Mouse (Mus musculus) adrenal gland, postnatal 4 days (tissue): ENCODE measurements around the gene Nrd1. TPM values are rescaled to one million over a fixed set of nuclear protein-coding genes. Genes with fewer than 3 reads are reported as not detected.

Experiments
- DNase-seq, 2 experiments: peaks; one replicate each; pipeline ENCODE4 v3.0.0; 2021 to 2022; ENCODE audit warnings: low spot score in 2 of 2, mixed read lengths in 2 of 2
- total RNA-seq, 2 experiments: library from RNA; stranded (reverse); gene quantifications; 2 replicates each; pipeline ENCODE4 v1.2.3; 2021

Nrd1 gene
- total RNA-seq, 2 experiments from 2014 or later, result 112 to 117 TPM

DNA sequence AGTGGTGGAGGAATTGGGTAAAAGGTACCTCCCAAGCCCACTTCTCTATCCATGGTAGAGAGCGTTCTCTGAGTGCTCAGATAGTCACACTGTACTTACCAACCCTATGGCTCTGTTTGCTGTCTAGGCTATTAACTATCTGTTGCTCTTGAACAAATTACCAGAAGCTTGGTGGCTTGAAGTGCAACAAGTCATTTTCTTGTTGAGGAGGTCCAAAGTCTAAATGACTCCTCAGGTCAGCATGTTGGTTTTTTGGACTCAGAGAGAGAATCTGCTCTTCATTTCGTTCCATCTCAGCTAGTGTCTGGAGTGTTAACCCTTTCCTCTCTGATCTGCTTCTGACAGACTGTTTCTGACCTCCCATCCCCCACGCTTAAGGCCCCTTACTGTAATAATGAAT, 24.6 kb downstream of the Nrd1 start:
- no peak for DNase-seq

DNA sequence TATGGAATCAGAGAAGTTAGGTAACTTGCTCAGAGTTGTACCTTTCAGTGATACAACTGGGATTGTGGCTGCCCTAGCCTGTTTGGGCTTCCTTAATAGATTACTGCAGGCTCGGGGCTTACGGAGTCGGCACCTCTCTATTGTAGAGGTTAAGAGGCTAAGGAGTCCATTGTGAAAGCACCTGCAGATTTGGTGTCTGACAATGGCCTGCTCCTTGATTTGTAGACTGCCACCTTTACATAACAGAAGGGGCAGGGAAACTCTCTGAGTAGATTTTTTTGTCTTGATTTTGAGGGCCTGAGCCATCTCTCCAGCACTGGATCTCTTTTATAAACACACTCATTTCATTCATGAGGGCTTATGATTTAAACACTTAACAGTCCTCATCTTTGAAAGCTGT, 26.1 kb downstream of the Nrd1 start:
- no peak for DNase-seq

DNA sequence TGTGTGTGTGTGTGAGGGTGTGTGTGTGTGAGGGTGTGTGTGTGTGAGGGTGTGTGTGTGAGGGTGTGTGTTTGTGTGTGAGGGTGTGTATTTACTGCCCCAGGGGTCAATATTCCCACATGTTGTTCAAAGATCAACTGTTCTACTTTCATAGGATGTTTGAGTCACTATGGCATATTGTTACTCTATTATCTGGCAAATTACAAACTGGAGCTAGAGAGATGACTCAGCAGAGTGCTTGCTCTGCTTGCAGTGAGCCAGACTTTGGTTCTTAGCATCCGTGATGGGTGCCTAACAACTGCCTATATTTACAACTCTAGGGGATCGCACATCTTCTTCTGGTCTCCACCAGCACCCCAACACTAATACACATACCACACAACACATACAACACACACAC, 29.4 kb downstream of the Nrd1 start:
- DNase-seq, result no peak

DNA sequence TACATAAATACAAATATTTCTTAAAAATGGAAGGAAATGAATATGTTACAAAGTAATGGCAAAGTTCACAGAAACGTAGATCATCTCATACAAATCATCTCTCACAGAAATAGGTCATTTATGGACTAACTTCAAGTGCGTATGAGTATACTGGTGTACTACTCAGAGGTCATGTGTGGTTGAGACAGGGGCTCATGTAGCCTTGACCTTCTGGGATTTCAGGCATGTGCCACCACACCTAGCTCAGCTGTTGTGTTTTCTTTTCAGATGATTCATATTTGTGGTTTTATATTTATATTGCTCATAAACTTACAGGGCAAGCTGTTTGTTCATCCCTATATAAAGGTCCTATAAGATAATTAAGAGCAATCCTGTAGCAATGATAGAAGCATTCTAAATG, 29.8 kb downstream of the Nrd1 start:
- no peak for DNase-seq

DNA sequence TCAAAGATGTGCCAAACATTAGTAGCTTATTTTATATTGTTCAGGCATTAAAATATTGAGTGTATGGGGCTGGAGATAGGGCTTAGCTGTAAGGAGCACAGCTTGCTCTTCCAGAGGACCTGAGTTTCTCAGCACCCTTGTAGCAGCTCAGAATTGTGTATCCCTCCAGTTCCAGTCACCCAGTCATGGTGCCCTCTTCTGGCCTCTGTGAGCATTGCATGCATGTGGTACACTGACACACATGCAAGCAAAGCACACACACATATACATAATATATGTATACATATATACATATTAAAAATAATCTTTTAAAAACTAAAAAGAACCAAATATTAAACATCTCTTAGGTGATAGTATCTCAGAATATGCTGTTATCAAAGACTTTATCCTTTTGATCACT, 35.9 kb downstream of the Nrd1 start:
- DNase-seq, result peak in 1 of 2 experiments; percentile 43

DNA sequence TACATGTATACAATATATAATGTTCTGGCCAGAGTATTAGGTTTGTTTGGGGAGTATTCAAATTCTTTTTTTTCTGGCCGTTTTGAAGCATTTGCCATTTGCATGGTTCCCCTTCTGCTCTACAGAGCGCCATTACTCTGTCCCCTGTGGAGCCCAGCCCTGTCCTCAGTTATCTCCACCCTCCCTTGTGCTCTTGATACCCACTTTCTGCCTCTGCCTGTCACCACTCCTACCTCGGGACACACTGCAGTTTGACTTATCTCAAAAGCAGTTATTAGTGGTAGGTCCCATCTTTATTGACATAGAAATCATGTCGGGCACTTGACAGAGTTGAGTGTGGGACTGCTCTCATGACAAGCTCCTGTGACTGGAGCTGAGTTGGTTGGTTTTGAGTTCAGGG, 42.3 kb downstream of the Nrd1 start:
- no peak for DNase-seq

DNA sequence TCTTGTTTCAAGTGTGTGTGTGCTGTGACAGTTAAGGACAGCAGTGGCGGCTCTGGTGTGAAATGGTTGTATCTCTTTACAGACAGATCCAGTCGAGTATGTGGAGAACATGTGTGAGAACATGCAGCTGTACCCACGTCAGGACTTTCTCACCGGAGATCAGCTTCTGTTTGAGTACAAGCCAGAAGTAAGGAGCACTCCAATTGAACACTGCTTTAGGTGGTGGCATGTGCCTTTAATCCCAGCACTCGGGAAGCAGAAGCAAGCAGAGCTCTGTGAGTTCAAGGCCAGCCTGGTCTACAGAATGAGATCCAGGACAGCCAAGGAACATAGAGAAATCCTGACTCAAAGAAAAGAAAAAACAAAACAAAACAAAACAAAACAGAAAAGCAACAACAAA, 42.8 kb downstream of the Nrd1 start:
- DNase-seq, result no peak

DNA sequence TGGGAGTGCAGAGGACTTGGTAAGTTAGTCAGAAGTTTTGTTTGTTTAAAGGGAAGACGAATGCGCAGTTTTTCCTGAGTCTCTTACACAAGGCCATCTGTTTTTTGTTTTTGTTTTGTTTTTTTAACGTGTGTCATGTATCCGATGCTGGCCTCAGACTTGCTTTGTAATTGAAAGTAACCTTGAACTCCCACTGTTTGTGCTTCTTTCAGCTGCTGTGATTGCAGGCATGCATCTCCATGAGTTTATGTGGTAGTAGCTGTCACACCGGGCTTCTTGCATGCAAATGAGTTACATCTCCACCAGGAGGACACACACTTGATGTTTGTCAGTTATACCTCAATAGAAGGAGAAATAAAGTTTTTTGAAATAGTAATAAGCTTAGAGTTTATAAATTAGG, 43.3 kb downstream of the Nrd1 start:
- DNase-seq, result no peak

DNA sequence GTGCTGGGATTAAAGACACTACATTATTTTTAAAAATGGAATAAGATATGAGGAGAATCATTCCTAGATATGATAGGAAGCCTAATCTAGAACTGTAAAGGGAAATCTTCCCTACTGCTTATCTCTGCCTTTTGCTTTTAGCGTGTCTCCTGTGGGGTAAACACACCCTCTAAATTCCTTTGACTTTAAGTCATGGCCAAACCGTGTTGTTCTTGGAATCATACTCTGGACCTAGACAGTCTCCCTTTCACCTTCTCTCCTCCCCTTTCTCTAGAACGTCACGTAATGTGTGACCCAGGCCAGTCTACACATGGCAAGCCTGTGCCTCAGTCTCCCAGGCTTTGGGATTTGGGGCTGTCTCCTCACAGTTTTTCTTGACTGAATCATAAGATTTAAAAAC, 47.8 kb downstream of the Nrd1 start:
- DNase-seq, result no peak

DNA sequence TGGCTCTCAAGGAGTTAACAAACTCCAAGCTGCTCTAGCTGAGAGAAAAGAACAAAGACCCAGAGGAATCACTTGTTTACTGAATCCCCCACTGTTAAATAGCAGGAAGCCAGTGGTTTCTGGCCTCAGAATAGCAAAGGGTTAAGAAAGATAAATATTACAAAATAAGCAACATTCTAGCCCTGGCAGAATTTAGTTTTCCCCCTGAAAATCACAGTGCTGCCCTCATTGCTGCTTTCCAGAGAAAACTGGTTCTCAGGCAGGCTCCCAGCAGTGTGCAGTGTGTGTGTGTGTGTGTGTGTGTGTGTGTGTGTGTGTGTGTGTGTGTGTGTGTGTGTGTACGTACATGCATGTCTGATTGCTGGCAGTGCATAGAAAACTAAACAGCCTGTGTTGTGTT, 51.8 kb downstream of the Nrd1 start:
- no peak for DNase-seq

DNA sequence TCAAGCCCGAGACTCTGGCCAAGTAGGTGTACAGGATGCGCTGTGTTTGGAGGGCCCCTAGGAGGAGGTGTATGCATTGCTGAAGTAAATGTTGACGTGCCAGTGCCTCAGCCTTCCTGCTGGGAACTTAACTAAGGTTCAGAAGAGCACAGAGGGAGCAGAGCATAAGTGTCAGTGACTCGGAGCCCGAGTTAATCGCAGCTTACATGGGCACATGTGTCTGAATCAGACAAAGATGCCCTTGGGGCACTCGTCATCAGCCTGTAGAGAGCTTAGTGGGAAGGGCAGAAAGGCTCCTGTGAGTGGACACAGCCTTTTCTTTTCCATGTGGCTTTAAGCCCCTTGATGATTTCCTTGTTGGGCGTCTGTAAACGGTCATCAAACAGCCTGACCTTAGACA, 53.5 kb downstream of the Nrd1 start:
- no peak for DNase-seq

DNA sequence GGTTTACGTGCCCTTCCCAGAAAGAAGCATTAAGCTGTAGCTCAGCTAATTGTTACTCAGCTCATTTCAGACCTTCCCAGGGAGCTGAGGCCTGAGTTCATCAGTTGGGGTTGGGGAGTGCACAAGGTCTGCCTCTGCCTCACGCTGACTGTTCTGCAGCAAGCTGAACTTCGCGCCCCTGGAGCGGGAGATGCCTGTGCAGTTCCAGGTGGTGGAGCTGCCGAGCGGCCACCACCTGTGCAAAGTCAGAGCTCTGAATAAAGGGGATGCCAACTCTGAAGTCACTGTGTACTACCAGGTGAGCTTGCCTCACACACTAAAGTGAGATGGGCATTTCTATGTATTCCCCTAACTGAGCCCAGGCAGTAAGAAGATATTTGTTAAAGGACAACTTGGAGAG, 55.9 kb downstream of the Nrd1 start:
- no peak for DNase-seq

DNA sequence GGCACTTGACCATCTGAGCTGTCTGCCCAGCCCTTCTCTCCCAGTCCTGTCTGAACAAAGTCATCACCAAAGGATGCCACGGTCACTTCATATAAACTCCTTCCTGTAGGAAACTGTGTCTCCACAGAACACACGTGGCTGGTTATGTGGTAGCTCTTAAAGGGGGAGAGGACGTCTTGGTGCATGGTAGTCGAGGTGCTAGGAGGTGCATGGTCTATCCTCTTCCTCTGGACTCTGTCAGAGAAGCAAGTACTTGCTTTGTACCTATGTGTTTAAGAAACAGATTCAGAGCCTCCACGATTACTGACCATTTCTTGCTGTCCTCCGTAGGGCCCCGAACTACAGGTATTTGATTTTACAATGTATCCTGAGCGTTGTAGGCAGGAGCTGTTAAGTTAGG, 57.2 kb downstream of the Nrd1 start:
- no peak for DNase-seq

DNA sequence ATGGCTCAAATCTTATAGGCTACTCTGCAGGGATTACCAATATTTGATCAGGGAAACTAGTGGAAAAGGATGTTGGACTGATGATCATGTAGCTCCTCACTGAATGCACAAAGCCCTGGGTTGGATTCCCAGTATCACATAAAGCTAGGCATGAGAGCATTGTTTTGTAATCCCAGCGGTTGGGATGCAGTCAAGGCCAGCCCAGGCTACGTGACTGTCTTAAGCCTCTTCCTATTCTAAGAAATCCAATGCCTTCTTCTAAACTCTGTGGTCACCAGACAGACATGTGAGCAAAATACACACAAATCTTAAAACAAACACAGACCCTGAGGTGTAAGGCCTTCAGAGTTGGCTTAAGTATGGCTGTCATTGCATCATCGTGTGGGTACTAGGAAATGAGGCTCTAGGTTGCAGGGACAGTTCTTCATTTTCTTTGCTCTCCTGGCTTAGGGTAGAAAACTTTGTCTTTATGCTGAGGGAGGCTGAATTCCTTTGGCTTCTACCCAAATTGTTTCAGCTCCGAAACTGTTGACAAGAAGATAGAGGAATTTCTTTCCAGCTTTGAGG, 58.9 kb downstream of the Nrd1 start:
- DNase-seq, result no peak

DNA sequence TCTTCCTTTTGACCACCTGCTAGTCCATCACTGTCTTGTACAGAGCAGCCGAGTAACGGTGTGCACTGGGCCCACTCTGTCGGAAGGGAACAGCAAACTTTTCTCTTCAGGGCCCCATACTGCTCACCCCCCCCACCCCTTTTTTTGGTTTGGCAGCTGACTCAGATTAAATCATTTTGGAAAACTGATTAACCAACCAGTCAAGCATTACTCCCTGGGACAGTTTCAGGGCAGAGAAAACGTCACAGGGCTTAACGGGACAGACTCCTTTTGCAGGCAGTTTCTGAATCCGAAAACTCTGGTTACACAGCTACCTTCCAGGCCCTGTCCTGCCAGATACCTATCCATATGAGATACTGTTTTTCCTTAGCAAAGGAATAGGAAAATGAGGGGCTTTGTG, 64.5 kb downstream of the Nrd1 start:
- DNase-seq, result no peak

DNA sequence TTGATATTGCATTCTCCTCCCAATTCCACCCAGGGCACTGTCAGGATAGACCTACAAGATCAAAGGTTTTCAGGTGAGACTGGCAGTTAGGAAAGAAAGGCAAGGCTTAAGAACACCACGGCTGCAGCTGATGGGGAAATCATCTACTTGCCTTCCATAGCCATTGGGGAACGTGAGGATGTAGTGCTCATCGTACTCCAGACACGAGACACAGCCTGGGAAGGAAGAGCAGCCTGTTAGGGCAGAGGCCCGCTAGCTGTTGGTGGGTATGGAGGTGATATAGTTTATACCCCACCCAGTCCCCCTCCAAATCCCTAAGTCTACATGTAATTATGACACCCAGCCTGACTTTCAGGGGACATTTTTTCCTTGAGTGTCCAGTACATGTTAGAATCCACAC, 65.3 kb downstream of the Nrd1 start:
- no peak for DNase-seq

DNA sequence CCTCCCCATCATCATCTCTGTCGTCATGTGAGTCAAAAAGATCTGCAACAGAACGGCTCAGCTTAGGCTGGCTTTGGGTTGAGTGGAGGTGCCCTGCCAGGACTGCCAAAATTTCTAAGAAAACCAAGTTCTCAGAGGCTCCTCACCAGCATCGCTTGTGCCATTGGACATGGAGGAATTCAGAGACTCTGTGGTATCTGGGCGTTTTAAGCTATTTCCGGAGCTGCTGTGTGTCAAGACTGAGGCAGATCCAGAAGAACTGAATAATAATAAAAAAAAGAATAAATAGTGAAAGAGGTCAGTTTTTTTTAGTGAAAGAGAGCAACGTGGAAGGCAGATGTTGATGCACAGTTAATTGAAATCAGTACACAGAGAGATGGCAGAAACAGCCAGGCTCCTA, 72.4 kb downstream of the Nrd1 start:
- DNase-seq, result no peak

DNA sequence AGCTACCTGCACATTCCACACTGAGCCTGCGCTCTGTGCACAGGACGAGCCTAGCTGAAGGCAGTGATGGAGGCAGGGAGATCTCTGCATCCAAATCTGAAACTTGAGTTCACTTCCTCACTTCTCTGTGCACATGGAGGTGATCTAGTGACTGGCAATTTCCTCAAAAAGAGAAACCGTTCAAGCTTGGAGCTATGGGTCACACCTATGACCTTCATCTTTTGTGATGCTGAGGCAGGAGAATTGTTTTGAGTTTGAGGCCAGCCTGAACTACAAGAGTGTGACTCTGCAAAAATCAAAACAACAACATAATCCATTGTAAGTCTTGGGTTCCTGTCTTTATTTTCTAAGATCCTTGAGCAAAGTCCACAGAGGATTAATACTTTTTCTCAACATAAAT, 72.8 kb downstream of the Nrd1 start:
- no peak for DNase-seq

DNA sequence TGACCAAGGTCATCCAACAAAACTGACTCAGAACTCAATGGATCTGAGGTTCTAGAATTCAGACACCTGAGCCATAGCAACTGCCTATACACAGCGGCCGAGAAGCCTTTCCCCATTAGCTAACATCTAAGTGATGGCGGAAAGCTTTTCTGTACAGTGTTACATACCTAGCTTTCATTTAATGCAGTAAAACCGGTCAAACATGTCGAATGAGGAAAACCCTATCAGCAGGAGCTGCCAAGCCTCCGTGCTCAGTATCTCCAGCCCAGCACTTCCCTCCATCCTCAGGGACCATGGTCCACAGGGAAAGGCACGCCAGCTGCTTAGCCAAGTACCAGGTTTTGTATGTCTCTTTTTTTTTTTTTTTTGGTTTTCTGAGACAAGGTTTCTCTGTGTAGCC, 78.5 kb downstream of the Nrd1 start:
- DNase-seq, result no peak

DNA sequence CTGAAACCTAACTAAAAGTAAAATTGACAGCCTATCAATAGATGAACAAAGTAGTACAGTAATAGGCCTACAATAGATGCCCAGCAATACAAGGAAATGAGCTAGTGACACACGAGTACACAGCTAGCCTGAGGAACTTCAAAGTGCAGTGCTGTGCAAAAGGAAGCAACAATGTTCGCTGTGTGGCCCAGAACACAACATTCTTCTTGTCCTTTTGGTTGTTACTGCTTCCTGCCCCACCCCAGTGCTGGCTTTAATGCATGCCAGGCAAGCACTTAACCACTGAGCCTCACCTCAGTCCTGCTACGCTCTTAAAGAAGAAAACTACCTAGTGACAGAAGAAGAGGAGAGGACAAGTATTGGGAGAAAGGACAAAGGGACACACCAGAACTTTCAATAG, 79.2 kb downstream of the Nrd1 start:
- DNase-seq, result no peak

DNA sequence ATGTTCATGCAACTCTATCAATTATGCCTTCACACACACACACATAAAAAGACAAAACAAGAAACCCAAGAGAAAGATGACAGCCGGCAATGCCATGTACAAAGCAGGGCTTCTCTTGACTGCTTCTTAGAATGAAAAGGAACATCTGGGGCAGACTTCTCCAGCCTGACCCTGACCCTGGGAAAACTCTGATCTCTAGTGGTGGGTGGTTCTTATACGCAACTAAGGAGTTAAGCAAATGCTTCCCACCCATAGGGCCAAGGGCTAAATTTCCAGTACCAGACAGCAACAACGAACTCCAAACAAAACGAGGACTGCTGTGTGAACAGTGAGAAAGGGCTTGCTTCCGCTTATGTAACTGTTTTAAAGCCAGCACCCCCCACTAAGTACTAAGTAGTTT, 79.7 kb downstream of the Nrd1 start:
- no peak for DNase-seq

DNA sequence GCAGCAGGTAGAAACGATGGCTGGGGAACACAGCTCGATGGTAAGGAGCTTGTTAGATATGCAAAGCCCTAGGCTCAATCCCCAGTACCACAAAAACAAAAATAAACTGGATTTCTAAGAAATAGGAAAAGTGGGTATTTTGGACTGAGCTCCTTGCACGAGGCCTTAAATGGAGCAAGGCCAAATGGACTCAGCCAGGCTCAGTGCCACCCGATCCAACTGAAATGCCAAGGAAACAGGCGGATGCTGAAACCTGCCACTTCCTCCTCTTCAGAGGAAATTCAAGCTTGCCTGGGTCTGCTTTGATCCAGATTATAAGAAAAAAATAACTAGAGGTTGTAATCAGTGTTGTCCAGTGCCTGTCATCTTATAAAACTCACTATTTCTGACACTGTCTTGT, 88.7 kb downstream of the Nrd1 start:
- DNase-seq, result no peak

DNA sequence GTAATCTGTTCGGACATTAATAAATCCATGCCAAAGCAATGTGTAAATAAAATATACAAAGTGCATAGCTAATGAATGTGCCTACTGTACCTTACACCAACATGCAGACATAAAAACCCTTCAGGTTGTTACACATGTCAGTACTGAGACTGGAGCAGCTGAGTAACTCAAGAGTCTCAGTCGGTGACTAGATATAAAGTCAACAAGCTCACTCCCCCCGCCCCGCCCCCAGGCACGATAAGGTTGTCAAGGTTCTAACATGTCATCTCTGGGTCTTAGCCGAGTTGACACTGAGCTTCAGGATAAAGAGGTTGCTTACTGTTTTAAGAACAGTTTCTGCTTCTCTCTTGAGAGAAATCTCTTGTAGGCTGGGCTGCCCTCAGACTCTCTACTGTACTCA, 89.5 kb downstream of the Nrd1 start:
- no peak for DNase-seq

DNA sequence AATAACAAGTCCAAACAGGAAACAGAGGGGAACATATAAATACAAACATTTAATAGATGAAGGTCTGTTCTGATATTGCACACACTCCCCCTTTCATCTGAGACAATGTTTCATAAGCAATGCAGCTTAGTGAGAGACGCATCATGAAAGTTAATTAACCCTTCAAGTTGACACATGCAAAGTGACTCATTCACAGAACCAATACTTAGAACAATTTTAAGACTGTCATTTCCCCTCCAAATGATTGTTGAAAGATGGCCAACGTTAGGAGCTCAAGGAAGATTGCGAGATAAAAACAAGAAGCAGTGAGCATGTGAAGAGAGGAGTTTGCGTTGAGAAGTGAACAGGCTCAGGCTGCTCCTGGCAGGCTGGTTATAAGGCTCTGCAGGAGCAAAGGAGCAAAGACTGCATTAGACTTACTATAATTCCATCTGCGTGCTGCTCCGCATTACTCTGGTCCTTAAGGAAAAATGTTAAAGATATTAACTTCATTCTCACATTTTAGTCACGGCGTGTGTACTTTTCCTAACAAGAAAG, 90.9 kb downstream of the Nrd1 start:
- no peak for DNase-seq
